Mouse (Mus musculus): ENCODE measurements around the gene Ctdnep1. TPM values are rescaled to one million over a fixed set of nuclear protein-coding genes. Genes with fewer than 3 reads are reported as not detected.
A peak's percentile ranks its signal among the peaks of the same experiment; 100 is the strongest.

Gene Ctdnep1
- total and polyA plus RNA-seq, 3 experiments, result 42.9 to 143 (median 66.7) TPM

DNA sequence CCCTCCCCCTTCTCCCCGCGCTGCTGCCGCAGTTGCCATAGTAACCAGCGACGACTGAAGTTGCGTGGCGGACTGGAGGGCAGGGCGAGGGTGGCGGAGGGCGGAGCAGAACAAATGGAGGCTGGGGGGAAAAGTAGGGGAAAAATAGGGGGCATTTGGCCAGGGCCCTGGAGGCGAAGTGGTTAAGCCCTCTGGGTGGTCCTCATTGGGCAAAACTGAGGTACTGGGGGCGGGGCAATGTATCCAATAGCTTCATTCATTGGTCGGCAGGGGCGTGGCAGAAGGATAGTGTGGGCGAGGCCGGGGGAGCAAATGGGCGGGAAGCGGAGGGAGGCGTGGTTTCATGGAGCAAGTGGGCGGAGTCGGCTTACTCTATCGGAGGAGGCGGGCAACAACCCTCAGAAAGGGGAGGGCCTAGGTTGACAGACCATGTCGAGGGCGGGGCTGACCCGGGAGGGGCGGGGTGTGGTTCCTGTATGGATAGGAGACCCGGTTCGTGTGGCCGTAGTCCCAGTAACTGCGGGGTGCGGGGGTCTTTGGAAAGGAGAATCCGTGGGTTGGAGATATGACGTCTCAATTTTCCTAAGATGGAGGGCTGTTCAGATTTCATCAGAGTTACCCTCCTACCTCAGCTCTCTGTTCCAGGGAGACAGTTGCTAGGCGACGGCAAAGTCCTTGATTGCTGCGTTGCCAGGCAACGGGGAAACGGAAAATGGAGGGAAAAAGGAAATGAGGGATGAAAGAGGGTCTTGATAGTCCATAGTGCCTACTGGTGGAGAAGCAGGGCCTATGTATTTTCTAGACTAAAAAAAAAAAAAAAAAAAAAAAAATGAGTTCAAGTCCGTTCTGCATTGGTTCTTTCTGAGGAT, 40.5 kb downstream of the Ctdnep1 start:
- no peak overlapping the region for H3K9ac ChIP-seq (ENCODE audit: insufficient read depth, low read depth)
- no peak overlapping the region for H3K27ac ChIP-seq (ENCODE audit: insufficient read depth, low read depth)
- dilution Hi-C loops (cut with MboI; ENCODE audit: extremely low pct_ligation_motif_present, extremely low pct_unique_long_range_greater_than_20kb, low sequenced_read_pairs) (no loop called here), in situ Hi-C loops (cut with MboI; ENCODE audit: low pct_ligation_motif_present, low pct_unique_long_range_greater_than_20kb, low sequenced_read_pairs) (loop anchor here (25.0 kb wide), 1 partner anchor 934 kb away; the partner anchor contains the start of genes Per1 and Vamp2)
- TF ChIP-seq JUN (IDR thresholded peaks at IDR 0.05; ENCODE audit: insufficient read depth, low read depth, low read length), result no peak
- TF ChIP-seq IRF4 (IDR thresholded peaks at IDR 0.05; ENCODE audit: low read depth, low read length), result 0 out of 2 replicates have a peak, but pooled peaks have one; percentile 6
- TF ChIP-seq HCFC1 (IDR thresholded peaks at IDR 0.05; ENCODE audit: low read depth, low read length), result no peak
- peak; percentile 85 for TF ChIP-seq MAZ (IDR thresholded peaks at IDR 0.05; ENCODE audit: low read depth, low read length)
- TF ChIP-seq SMC3 (IDR thresholded peaks at IDR 0.05; ENCODE audit: low read depth, low read length), result no peak
- no peak for TF ChIP-seq ZKSCAN1 (IDR thresholded peaks at IDR 0.05; ENCODE audit: borderline replicate concordance, low read depth, low read length)
- TF ChIP-seq MAX (IDR thresholded peaks at IDR 0.05; ENCODE audit: low read length), result peak; percentile 47; the same call in 1 of the 2 replicates
- TF ChIP-seq POLR2AphosphoS2 (IDR thresholded peaks at IDR 0.05; ENCODE audit: low read depth, low read length), result no peak
- no peak for TF ChIP-seq ZMIZ1 (IDR thresholded peaks at IDR 0.05; ENCODE audit: low read depth, low read length)
- peak; percentile 81 for TF ChIP-seq SIN3A (IDR thresholded peaks at IDR 0.05; ENCODE audit: low read length)
- no peak for TF ChIP-seq JUND (conservative IDR thresholded peaks at IDR 0.05; ENCODE audit: low read depth, low read length)
- TF ChIP-seq GABPA (IDR thresholded peaks at IDR 0.05; ENCODE audit: insufficient replicate concordance, low read depth, low read length), result no peak
- peak; percentile 84 for TF ChIP-seq ZNF384 (IDR thresholded peaks at IDR 0.05; ENCODE audit: low read depth, low read length)
- no peak for TF ChIP-seq POLR2A (IDR thresholded peaks at IDR 0.05; ENCODE audit: low read depth, low read length)
- TF ChIP-seq CTCF (conservative IDR thresholded peaks at IDR 0.05 in 1 of 2, IDR thresholded peaks at IDR 0.05 in 1 of 2; ENCODE audit: low read depth in 2 of 2, low read length in 2 of 2), result no peak
- TF ChIP-seq KAT2A (IDR thresholded peaks at IDR 0.05; ENCODE audit: insufficient replicate concordance, low read length), result no peak
- no peak for TF ChIP-seq EP300 (IDR thresholded peaks at IDR 0.05; ENCODE audit: low read length)
- no peak for TF ChIP-seq RAD21 (IDR thresholded peaks at IDR 0.05; ENCODE audit: low read depth, low read length)
- peak; percentile 75 for TF ChIP-seq MXI1 (IDR thresholded peaks at IDR 0.05; ENCODE audit: low read depth, low read length)
- peak; percentile 54 for TF ChIP-seq ELF1 (IDR thresholded peaks at IDR 0.05; ENCODE audit: low read depth, low read length)
- TF ChIP-seq NELFE (IDR thresholded peaks at IDR 0.05; ENCODE audit: low read depth, low read length), result no peak
- no peak for TF ChIP-seq PAX5 (IDR thresholded peaks at IDR 0.05; ENCODE audit: low read length)
- no peak; the same call in 1 of the 2 replicates for TF ChIP-seq TCF12 (IDR thresholded peaks at IDR 0.05; ENCODE audit: low read depth, low read length)
- no peak for TF ChIP-seq ETS1 (conservative IDR thresholded peaks at IDR 0.05; ENCODE audit: low read depth, low read length)
- TF ChIP-seq ZC3H11A (IDR thresholded peaks at IDR 0.05; ENCODE audit: low read depth, low read length), result no peak
- no peak for TF ChIP-seq RCOR1 (conservative IDR thresholded peaks at IDR 0.05; ENCODE audit: low read depth, low read length)
- no peak for TF ChIP-seq UBTF (IDR thresholded peaks at IDR 0.05; ENCODE audit: low read depth, low read length)
- TF ChIP-seq MAFK (IDR thresholded peaks at IDR 0.05; ENCODE audit: insufficient replicate concordance, low read length), result no peak
- TF ChIP-seq E2F4 (IDR thresholded peaks at IDR 0.05; ENCODE audit: insufficient replicate concordance, low read depth, low read length), result no peak
- 0 out of 2 replicates have a peak, but pooled peaks have one; percentile 10 for TF ChIP-seq BHLHE40 (IDR thresholded peaks at IDR 0.05; ENCODE audit: low read depth, low read length)
- no peak for TF ChIP-seq TBP (conservative IDR thresholded peaks at IDR 0.05; ENCODE audit: low read depth, low read length)
- no peak for TF ChIP-seq USF2 (conservative IDR thresholded peaks at IDR 0.05; ENCODE audit: low read depth, low read length)
- no peak for TF ChIP-seq CHD1 (IDR thresholded peaks at IDR 0.05; ENCODE audit: low read depth, low read length)
- TF ChIP-seq CHD2 (IDR thresholded peaks at IDR 0.05; ENCODE audit: low read length), result peak; percentile 69
- peak; percentile 41; the same call in 1 of the 2 replicates for TF ChIP-seq MEF2A (IDR thresholded peaks at IDR 0.05; ENCODE audit: borderline replicate concordance, low read depth, low read length)
- TF ChIP-seq NRF1 (IDR thresholded peaks at IDR 0.05; ENCODE audit: low read depth, low read length), result peak; percentile 34; the same call in 1 of the 2 replicates
- TF ChIP-seq USF1 (IDR thresholded peaks at IDR 0.05; ENCODE audit: low read depth, low read length), result no peak
- no peak for TF ChIP-seq MYC (IDR thresholded peaks at IDR 0.05; ENCODE audit: low read depth, low read length)
- H3K27me3 ChIP-seq (replicated peaks), result peaks cover 13% of the 10 kb centered on the region
- H3K36me3 ChIP-seq (replicated peaks in 1 of 2; ENCODE audit: control insufficient read depth in 1 of 2, insufficient read depth in 1 of 2, low read length in 1 of 2), result no peaks in the 10 kb centered on the region
- no peaks in the 10 kb centered on the region for H3K9me3 ChIP-seq (replicated peaks; ENCODE audit: low read length)
- H3K4me1 ChIP-seq (ENCODE audit: control insufficient read depth in 1 of 2, insufficient read depth in 2 of 2), result peaks cover 8 to 27% of the 10 kb centered on the region in 2 experiments; a peak in 3 of 4 replicates
- peak; percentile 100 for DNase-seq (ENCODE audit: extremely low read depth)
- H3K79me2 ChIP-seq (replicated peaks; ENCODE audit: control insufficient read depth, extremely low read depth, insufficient read depth, poor library complexity, severe bottlenecking), result no peaks in the 10 kb centered on the region
- H3K4me2 ChIP-seq (ENCODE audit: insufficient read depth, low read depth, poor library complexity, severe bottlenecking), result peak overlapping the region; percentile 68
- H3K4me3 ChIP-seq (replicated peaks in 1 of 3; ENCODE audit: low read depth in 2 of 3, low read length in 2 of 3, poor library complexity in 1 of 3), result peak overlapping the region; percentile 51 to 59 (median 52)

Measured in CH12.LX (cell line).